Mouse (Mus musculus) midbrain, postnatal 0 days (tissue): Measurements from ENCODE around the gene Tyro3. TPM values are rescaled to one million over a fixed set of nuclear protein-coding genes. Genes with fewer than 3 reads are reported as not detected.

Experiments used
- ATAC-seq: fragments of 200-750 bp; cut with Nextera tagmentation; 2 replicates; pipeline ENCODE4 v1.8.0; 2017; ENCODE audit warnings: moderate number of reproducible peaks, mild to moderate bottlenecking, moderate TSS enrichment, moderate library complexity; ENCODE audit not compliant: low FRiP score
- DNase-seq: peaks from one replicate; pipeline ENCODE4 v3.0.0-alpha.2; 2015; ENCODE audit warnings: low spot score
- H3K27ac ChIP-seq: fragments of 300-500 bp; sonication (generic); 2 replicates; pipeline ENCODE4 v1.5.1; 2014; ENCODE audit warnings: low read depth, mild to moderate bottlenecking, low read length, mixed read lengths
- H3K27me3 ChIP-seq: fragments of 300-500 bp; sonication (generic); 2 replicates; pipeline ENCODE4 v1.6.1; 2014; ENCODE audit warnings: low read length, control low read depth, mixed read lengths; ENCODE audit not compliant: insufficient read depth
- H3K36me3 ChIP-seq: fragments of 300-500 bp; sonication (generic); 2 replicates; pipeline ENCODE4 v1.6.1; 2014; ENCODE audit warnings: low read length, control low read depth, mixed read lengths; ENCODE audit not compliant: insufficient read depth
- H3K4me1 ChIP-seq: fragments of 300-500 bp; sonication (generic); 2 replicates; pipeline ENCODE4 v1.6.1; 2014; ENCODE audit warnings: mild to moderate bottlenecking, control low read depth, antibody characterized with exemption, low read length, mixed read lengths; ENCODE audit not compliant: insufficient read depth
- H3K4me2 ChIP-seq: fragments of 300-500 bp; sonication (generic); 2 replicates; pipeline ENCODE4 v1.6.1; 2014; ENCODE audit warnings: low read depth, mild to moderate bottlenecking, low read length, mixed read lengths; ENCODE audit not compliant: poor library complexity, severe bottlenecking
- H3K4me3 ChIP-seq: fragments of 300-500 bp; sonication (generic); 2 replicates; pipeline ENCODE4 v1.5.1; 2014; ENCODE audit warnings: low read depth, mild to moderate bottlenecking, low read length, moderate library complexity
- H3K9ac ChIP-seq: fragments of 300-500 bp; sonication (generic); replicated peaks from 2 replicates; pipeline ENCODE4 v1.6.1; 2014; ENCODE audit warnings: mild to moderate bottlenecking, low read length, moderate library complexity, mixed read lengths; ENCODE audit not compliant: poor library complexity, severe bottlenecking
- H3K9me3 ChIP-seq: fragments of 300-500 bp; sonication (generic); 2 replicates; pipeline ENCODE4 v1.6.1; 2016; ENCODE audit warnings: low read length, control low read depth
- CTCF ChIP-seq: IDR thresholded peaks from 2 replicates; pipeline ENCODE4 v1.5.1; 2016; ENCODE audit warnings: antibody characterized with exemption, mild to moderate bottlenecking
- WGBS: fragments of 180-500 bp; shearing (Covaris S2); extraction: QIAGEN DNeasy Blood & Tissue Kit; methylation state at CpG from one replicate; pipeline ENCODE4 v1.1.7; 2014; 5-methylcytosine and 5-hydroxymethylcytosine counted together
- polyA plus RNA-seq: library from polyadenylated mRNA; unstranded; fragments of >200 nt; fragmentation: Nextera tagmentation; extraction: Ambion mirVana; gene quantifications from 2 replicates; pipeline ENCODE4 v1.2.1, GENCODE M21; 2015
- total RNA-seq: library from RNA; depleted of rRNA; stranded (reverse); fragments of >200 nt; gene quantifications from 2 replicates; pipeline ENCODE4 v1.2.3, GENCODE M21; 2014

Gene Tyro3
- total and polyA plus RNA-seq, 2 experiments from 2014 or later: 21.3 to 66.3 TPM

DNA sequence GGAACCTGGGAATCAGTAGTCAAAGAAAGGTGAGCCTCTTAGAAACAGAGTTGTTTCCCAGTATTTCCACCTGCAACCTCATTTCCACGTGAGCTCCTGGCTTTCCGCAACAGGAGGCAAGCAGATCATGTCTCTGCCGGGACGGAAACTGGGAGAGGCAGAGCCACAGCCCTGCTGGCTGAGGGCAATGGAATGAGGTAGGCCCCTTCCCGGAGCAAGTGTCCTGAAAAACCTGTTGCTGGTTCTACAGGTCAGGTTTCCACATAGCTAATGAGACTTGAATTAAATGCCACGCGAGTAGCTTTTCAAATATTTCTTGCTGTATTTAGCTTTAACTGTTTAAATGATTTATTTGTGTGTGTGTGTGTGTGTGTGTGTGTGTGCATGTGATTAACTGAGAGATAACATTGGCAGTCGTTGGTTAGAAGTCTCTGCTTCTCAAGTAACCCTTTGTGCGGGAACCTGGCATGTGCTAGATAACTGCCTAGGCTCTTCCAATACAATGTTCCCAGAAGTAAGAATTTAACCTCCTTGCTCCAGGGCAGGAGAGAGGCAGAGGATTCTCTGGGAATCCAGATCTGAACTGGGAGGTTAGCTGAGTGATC, 21.2 kb downstream of the Tyro3 start:
- DNase-seq (no peak), ATAC-seq (no peak)
- TF ChIP-seq CTCF: no peak
- H3K9me3 ChIP-seq: no peaks in the 10 kb centered on the region
- H3K27ac ChIP-seq: no peak overlapping the region
- H3K27me3 ChIP-seq: no peaks in the 10 kb centered on the region
- no peaks in the 10 kb centered on the region for H3K4me1 ChIP-seq
- 71% methylated on average over 9 of the region's 9 CpGs for WGBS
- no peak overlapping the region for H3K9ac ChIP-seq
- no peak overlapping the region for H3K4me3 ChIP-seq
- peaks cover 9% of the 10 kb centered on the region for H3K36me3 ChIP-seq
- H3K4me2 ChIP-seq: no peak overlapping the region

DNA sequence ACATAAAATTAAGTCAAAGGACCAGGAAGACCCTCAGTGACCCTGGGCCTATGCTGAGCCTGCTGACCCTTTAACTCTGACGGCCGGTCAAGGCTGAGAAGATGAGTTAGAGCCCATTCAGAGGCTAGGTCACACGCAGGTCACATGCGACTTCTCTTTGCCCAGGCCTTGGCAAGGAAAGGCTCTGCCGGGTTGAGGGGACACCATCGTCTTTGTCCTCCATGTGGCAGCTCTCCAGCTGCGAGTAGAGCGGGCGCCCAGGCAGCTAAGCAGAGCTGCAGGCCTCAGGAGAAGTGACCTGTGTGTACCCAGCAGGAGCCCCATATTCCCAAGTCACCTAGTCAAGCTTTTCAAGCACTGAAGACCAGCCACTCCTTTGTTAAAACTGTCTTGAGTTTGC, 23.6 kb downstream of the Tyro3 start:
- Histone ChIP-seq H3K27me3 (no peaks in the 10 kb centered on the region), H3K4me3 (no peak overlapping the region), H3K4me2 (no peak overlapping the region), H3K4me1 (no peaks in the 10 kb centered on the region), H3K36me3 (peaks cover 9% of the 10 kb centered on the region), H3K9me3 (no peaks in the 10 kb centered on the region), H3K27ac (no peak overlapping the region), H3K9ac (no peak overlapping the region)
- DNase-seq: peak; percentile 51
- no peak for TF ChIP-seq CTCF
- no peak for ATAC-seq
- 88% methylated on average over 9 of the region's 9 CpGs for WGBS

DNA sequence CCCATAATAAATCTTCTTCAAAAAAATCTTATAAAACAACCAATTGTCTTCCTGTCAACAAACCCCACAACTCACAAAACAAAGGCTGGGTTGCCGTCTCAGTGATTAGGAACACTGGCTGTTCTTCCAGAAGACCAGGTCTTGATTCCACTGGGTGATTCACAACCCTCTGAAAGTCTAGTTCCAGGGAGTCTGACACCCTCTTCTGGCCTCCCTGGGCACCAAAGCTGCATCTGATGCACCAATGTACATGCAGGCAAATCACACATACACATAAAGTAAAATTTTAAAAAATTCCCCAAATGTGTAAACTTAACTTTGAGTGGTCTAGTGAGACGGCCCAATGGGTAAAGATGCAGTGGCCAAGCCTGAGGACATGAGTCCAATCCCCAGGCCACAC, 33.0 kb downstream of the Tyro3 start:
- Histone ChIP-seq H3K4me1 (no peaks in the 10 kb centered on the region), H3K9me3 (no peaks in the 10 kb centered on the region), H3K27ac (no peak overlapping the region), H3K27me3 (no peaks in the 10 kb centered on the region), H3K4me2 (no peak overlapping the region), H3K4me3 (no peak overlapping the region), H3K9ac (no peak overlapping the region), H3K36me3 (no peaks in the 10 kb centered on the region)
- ATAC-seq (no peak), DNase-seq (no peak)
- no peak for TF ChIP-seq CTCF
- WGBS: 72% methylated on average over 2 of the region's 2 CpGs

DNA sequence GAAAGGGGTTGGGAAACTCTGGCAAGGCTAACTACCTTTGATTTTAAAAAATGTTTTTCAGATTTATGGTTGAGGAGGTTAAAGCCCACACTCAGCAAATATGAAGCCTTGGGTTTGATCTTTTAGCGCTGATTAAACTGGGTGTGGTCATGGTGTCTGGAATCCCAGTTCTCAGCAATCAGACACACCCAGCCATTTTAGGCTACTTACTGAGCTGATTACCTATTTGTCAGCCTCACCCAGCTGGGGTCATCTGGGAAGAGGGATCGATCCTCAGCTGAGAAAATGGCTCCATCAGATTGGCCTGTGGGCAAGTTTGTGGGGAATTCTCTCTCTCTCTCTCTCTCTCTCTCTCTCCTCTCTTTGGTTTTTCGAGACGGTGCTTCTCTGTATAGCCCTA, 36.7 kb downstream of the Tyro3 start:
- Histone ChIP-seq H3K27ac (no peak overlapping the region), H3K9ac (no peak overlapping the region), H3K27me3 (no peaks in the 10 kb centered on the region), H3K36me3 (no peaks in the 10 kb centered on the region), H3K4me3 (no peak overlapping the region), H3K4me1 (no peaks in the 10 kb centered on the region), H3K9me3 (no peaks in the 10 kb centered on the region), H3K4me2 (no peak overlapping the region)
- WGBS: 89% methylated on average over 4 of the region's 4 CpGs
- DNase-seq (no peak), ATAC-seq (no peak)
- TF ChIP-seq CTCF: no peak

DNA sequence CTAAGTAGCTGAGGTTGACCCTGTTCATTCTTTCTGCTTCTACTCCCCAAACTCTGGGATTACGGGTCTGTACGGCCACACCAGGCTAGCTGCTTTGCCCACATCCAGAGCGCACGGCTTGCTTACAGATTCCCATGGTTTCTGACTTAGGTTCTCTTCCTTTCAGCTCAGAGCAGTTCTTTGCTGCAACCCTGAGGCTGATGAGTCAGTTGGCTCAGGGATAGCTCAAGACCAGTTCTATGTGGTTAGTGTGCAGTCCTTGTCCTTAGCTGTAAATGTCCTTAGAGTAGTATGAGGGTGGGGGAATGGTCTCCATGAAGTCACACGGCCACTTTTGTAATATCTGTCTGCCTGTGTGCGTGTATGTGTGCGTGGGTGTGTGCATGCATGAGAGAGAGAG, 40.1 kb downstream of the Tyro3 start:
- Histone ChIP-seq H3K36me3 (no peaks in the 10 kb centered on the region), H3K27ac (no peak overlapping the region), H3K27me3 (no peaks in the 10 kb centered on the region), H3K4me1 (no peaks in the 10 kb centered on the region), H3K4me2 (no peak overlapping the region), H3K9ac (no peak overlapping the region), H3K9me3 (no peaks in the 10 kb centered on the region), H3K4me3 (no peak overlapping the region)
- ATAC-seq: no peak
- WGBS: 94% methylated on average over 7 of the region's 7 CpGs
- no peak for DNase-seq
- TF ChIP-seq CTCF: no peak

DNA sequence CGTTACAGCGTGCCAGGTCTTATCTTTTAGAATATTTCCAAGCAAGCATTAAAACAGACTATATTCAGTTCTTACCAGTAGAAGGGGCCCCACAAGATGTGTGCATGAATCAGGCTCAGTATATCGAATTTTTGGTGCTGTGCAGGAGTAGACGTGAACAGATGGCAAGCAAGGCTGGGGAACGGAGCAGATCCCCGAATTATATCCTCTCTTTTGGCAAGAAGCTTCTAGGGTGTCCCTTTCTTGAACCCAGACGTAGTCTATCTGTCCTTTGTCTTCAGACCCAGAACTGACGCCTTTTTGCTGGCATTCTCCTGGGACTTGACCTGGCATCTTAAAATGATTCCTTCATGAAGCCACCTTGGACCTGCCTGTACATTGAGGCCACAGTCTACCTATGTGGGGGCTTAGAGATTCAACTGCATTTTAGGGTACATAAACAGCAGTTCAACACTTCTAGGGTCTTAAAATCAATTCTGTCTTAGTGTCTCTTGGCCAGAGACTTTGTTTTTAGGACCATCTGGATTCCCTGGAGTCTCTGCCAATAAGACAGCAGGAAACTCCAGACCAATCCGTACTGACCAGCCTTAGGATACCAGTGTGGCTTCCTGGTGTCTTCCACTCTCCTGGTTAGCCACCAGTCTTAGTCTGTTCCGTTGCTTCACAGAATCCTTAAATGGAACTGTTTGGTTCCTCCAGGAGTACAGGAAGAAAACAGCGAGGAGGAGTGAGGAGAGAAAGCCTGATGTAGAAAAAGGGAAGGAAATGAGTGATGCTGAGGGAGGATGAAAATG, 41.0 kb downstream of the Tyro3 start:
- Histone ChIP-seq H3K36me3 (no peaks in the 10 kb centered on the region), H3K4me1 (no peaks in the 10 kb centered on the region), H3K9ac (no peak overlapping the region), H3K4me3 (no peak overlapping the region), H3K27ac (no peak overlapping the region), H3K9me3 (no peaks in the 10 kb centered on the region), H3K27me3 (no peaks in the 10 kb centered on the region), H3K4me2 (no peak overlapping the region)
- ATAC-seq (no peak), DNase-seq (no peak)
- 82% methylated on average over 11 of the region's 11 CpGs for WGBS
- TF ChIP-seq CTCF: no peak
